Mouse (Mus musculus) embryonic facial prominence, embryonic 13.5 days (tissue): ENCODE measurements at regions not wholly inside any gene's neighbourhood (a gene's known extent, or its start where the extent isn't known, plus 50 kb on each side); places are given as distances from the start of the nearest gene placed in this dataset.

Experiments used
- ATAC-seq: fragments of 200-750 bp; cut with Nextera tagmentation; 2 replicates; pipeline ENCODE4 v1.8.0; 2017; ENCODE audit warnings: low read depth; ENCODE audit not compliant: insufficient number of reproducible peaks, insufficient read depth, low FRiP score, low TSS enrichment
- H3K27ac ChIP-seq: fragments of 300-500 bp; sonication (generic); 2 replicates; pipeline ENCODE4 v1.5.1; 2015; ENCODE audit warnings: moderate library complexity, mild to moderate bottlenecking, inconsistent platforms
- H3K27me3 ChIP-seq: fragments of 300-500 bp; sonication (generic); 2 replicates; pipeline ENCODE4 v1.6.1; 2015; ENCODE audit warnings: mild to moderate bottlenecking, inconsistent platforms
- H3K36me3 ChIP-seq: fragments of 300-500 bp; sonication (generic); 2 replicates; pipeline ENCODE4 v1.6.1; 2015; ENCODE audit warnings: mild to moderate bottlenecking, inconsistent platforms
- H3K4me1 ChIP-seq: fragments of 300-500 bp; sonication (generic); 2 replicates; pipeline ENCODE4 v1.6.1; 2015; ENCODE audit warnings: inconsistent platforms
- H3K4me2 ChIP-seq: fragments of 300-500 bp; sonication (generic); 2 replicates; pipeline ENCODE4 v1.6.1; 2015; ENCODE audit warnings: moderate library complexity, mild to moderate bottlenecking, inconsistent platforms
- H3K4me3 ChIP-seq: fragments of 300-500 bp; sonication (generic); 2 replicates; pipeline ENCODE4 v1.5.1; 2015; ENCODE audit warnings: mild to moderate bottlenecking, inconsistent platforms
- H3K9ac ChIP-seq: fragments of 300-500 bp; sonication (generic); 2 replicates; pipeline ENCODE4 v1.6.1; 2015; ENCODE audit warnings: mild to moderate bottlenecking, inconsistent platforms
- H3K9me3 ChIP-seq: fragments of 300-500 bp; sonication (generic); 2 replicates; pipeline ENCODE4 v1.6.1; 2016; ENCODE audit warnings: inconsistent platforms
- WGBS: fragments of 180-500 bp; shearing (Covaris S2); methylation state at CpG from one replicate; pipeline ENCODE4 v1.1.7; 2015; ENCODE audit warnings: mixed read lengths; 5-methylcytosine and 5-hydroxymethylcytosine counted together

GRCm38 (mm10) chr5:119361406-119362044 is 308.9 kb upstream of the Tbx3 start:
- no peak overlapping the region for H3K4me3 ChIP-seq
- H3K4me2 ChIP-seq = no peak overlapping the region
- 69% methylated on average over 6 of the region's 6 CpGs for WGBS
- no peaks in the 10 kb centered on the region for H3K27me3 ChIP-seq
- H3K4me1 ChIP-seq = peaks cover 6% of the 10 kb centered on the region; the same call in 1 of the 2 replicates
- no peaks in the 10 kb centered on the region; the same call in 1 of the 2 replicates for H3K9me3 ChIP-seq
- no peak overlapping the region for H3K27ac ChIP-seq
- H3K36me3 ChIP-seq = no peaks in the 10 kb centered on the region
- no peak for ATAC-seq
- no peak overlapping the region for H3K9ac ChIP-seq

DNA sequence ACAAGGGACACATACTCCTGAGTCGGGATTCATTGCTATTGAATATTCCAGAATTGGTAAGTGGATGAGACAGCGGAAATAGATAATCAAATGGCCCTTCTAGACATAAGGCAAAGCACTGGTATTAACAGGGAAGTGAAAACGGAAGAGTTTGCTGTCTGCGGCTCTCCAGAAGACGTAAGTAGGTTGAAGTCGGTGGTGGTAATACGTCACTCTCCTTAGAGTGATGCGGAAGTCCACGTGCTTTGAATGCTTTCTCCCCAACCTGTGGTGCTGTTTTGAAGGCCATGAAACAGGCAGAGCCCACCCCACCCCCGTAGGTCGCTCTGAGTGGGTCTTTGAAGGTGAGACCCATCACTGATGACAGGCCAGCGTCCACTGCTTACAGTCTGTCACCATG is 308.0 kb upstream of the Tbx3 start:
- ATAC-seq = no peak
- no peaks in the 10 kb centered on the region for H3K27me3 ChIP-seq
- no peak overlapping the region for H3K27ac ChIP-seq
- no peak overlapping the region for H3K4me3 ChIP-seq
- H3K9ac ChIP-seq = no peak overlapping the region
- H3K4me1 ChIP-seq = peaks cover 6% of the 10 kb centered on the region; the same call in 1 of the 2 replicates
- H3K9me3 ChIP-seq = no peaks in the 10 kb centered on the region; the same call in 1 of the 2 replicates
- 84% methylated on average over 12 of the region's 12 CpGs for WGBS
- no peak overlapping the region for H3K4me2 ChIP-seq
- H3K36me3 ChIP-seq = no peaks in the 10 kb centered on the region

GRCm38 (mm10) chr5:119364250-119364649 is 306.2 kb upstream of the Tbx3 start:
- ATAC-seq = no peak
- no peak overlapping the region for H3K4me2 ChIP-seq

GRCm38 (mm10) chr5:119365157-119365556 is 305.3 kb upstream of the Tbx3 start:
- no peaks in the 10 kb centered on the region for H3K27me3 ChIP-seq
- 83% methylated on average over 6 of the region's 6 CpGs for WGBS
- H3K4me1 ChIP-seq = no peaks in the 10 kb centered on the region

More at GRCm38 (mm10) chr5:119364250-119364649, 306.2 kb upstream of the Tbx3 start:
- WGBS = 59% methylated on average over 4 of the region's 4 CpGs
- H3K4me3 ChIP-seq = no peak overlapping the region
- no peak overlapping the region for H3K9ac ChIP-seq
- H3K36me3 ChIP-seq = no peaks in the 10 kb centered on the region
- no peaks in the 10 kb centered on the region; the same call in 1 of the 2 replicates for H3K9me3 ChIP-seq
- H3K4me1 ChIP-seq = peaks cover 6% of the 10 kb centered on the region; the same call in 1 of the 2 replicates
- no peaks in the 10 kb centered on the region for H3K27me3 ChIP-seq
- H3K27ac ChIP-seq = no peak overlapping the region

GRCm38 (mm10) chr5:119366296-119366695 is 304.2 kb upstream of the Tbx3 start:
- no peak overlapping the region for H3K4me3 ChIP-seq
- no peaks in the 10 kb centered on the region for H3K9me3 ChIP-seq
- WGBS = 30% methylated on average over 5 of the region's 5 CpGs
- no peak overlapping the region for H3K9ac ChIP-seq
- ATAC-seq = no peak
- H3K27me3 ChIP-seq = no peaks in the 10 kb centered on the region
- H3K36me3 ChIP-seq = no peaks in the 10 kb centered on the region
- no peak overlapping the region for H3K27ac ChIP-seq
- H3K4me1 ChIP-seq = peaks cover 8% of the 10 kb centered on the region; the same call in 1 of the 2 replicates
- H3K4me2 ChIP-seq = no peak overlapping the region

More at GRCm38 (mm10) chr5:119365157-119365556, 305.3 kb upstream of the Tbx3 start:
- Histone ChIP-seq H3K9ac (no peak overlapping the region), H3K36me3 (no peaks in the 10 kb centered on the region), H3K4me2 (no peak overlapping the region), H3K4me3 (no peak overlapping the region), H3K27ac (no peak overlapping the region), H3K9me3 (no peaks in the 10 kb centered on the region; the same call in 1 of the 2 replicates)
- ATAC-seq = no peak

DNA sequence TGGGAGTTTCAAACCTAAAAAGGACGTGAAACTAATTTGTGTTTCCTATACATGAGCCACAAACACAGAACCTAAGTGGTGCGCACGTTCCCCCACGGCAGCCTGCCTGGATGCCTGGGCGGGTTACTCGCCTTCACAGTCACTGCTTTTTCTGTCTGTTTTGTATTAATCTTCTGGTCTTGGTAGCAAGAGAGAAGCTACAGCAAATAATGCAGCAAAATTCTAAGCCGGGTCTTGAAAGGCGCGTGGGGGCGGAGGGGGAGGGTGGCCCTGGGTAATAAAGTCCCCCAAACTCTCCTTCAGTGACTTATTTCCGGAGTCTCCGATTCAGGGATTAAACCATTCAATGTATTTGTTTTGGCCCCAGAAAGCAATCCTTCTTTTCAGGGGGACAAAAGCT is 300.0 kb upstream of the Tbx3 start:
- no peaks in the 10 kb centered on the region for H3K36me3 ChIP-seq
- H3K4me1 ChIP-seq = peaks cover 8% of the 10 kb centered on the region; the same call in 1 of the 2 replicates
- H3K9me3 ChIP-seq = no peaks in the 10 kb centered on the region
- H3K4me3 ChIP-seq = no peak overlapping the region
- H3K4me2 ChIP-seq = peak overlapping the region; percentile 45
- H3K27me3 ChIP-seq = no peaks in the 10 kb centered on the region
- peak overlapping the region; percentile 22; the same call in 1 of the 2 replicates for H3K9ac ChIP-seq
- WGBS = 33% methylated on average over 12 of the region's 12 CpGs
- H3K27ac ChIP-seq = peak overlapping the region; percentile 22
- no peak for ATAC-seq

- Histone ChIP-seq H3K9ac (peak overlapping the region; percentile 22; the same call in 1 of the 2 replicates), H3K36me3 (no peaks in the 10 kb centered on the region), H3K4me2 (peak overlapping the region; percentile 45), H3K27ac (no peak overlapping the region), H3K4me1 (peaks cover 8% of the 10 kb centered on the region; the same call in 1 of the 2 replicates), H3K4me3 (no peak overlapping the region), H3K27me3 (no peaks in the 10 kb centered on the region), H3K9me3 (no peaks in the 10 kb centered on the region)
- 41% methylated on average over 16 of the region's 16 CpGs for WGBS
- ATAC-seq = no peak
Observed at GRCm38 (mm10) chr5:119370931-119371330, 299.5 kb upstream of the Tbx3 start.

DNA sequence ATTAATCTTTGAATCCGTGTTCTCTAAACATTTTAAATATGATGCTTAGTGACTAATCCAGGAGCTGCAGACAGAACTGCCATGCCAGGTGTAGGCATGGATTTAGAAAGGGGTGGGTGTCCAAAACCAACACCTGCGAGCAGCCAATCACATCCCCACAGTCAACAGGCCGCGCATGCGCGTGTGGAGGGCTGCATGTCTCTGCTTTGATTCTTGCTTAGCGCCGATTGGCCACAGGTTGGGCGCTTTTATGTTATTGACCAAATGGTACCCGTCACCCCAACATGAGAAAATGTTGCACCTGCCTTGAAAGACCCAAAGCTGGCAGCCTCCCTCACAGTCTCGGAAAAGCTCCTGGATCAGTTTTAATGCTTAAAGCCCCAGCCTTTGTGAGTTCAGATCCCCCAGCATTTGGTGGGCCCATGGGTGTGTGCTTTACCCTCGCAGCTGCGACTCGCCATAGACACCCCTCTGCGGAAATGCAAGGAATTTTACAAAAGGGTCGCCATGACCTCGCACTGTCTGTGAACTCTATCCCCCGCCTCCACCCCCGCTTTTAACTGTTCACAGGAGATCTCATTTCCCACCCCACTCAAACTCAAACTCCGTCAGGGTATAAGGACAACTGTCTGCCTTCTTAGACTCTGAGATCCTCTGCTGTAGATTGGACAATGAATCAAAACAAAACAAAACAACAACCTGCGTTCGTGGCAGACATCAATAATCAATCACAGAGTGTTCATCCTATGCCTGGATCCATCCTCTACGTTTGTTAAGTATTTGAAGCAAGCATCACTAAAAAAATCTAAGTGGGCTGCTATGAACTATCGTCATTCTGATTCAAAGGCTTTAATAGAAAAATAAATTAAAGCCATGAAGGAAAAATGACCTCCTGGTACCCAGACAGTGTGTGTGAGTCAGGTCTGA is 296.4 kb upstream of the Tbx3 start:
- Histone ChIP-seq H3K4me1 (peaks cover 8% of the 10 kb centered on the region; the same call in 1 of the 2 replicates), H3K4me3 (no peak overlapping the region), H3K9me3 (no peaks in the 10 kb centered on the region), H3K9ac (no peak overlapping the region), H3K27ac (no peak overlapping the region), H3K36me3 (no peaks in the 10 kb centered on the region), H3K27me3 (no peaks in the 10 kb centered on the region), H3K4me2 (no peak overlapping the region)
- 78% methylated on average over 24 of the region's 24 CpGs for WGBS
- ATAC-seq = no peak

DNA sequence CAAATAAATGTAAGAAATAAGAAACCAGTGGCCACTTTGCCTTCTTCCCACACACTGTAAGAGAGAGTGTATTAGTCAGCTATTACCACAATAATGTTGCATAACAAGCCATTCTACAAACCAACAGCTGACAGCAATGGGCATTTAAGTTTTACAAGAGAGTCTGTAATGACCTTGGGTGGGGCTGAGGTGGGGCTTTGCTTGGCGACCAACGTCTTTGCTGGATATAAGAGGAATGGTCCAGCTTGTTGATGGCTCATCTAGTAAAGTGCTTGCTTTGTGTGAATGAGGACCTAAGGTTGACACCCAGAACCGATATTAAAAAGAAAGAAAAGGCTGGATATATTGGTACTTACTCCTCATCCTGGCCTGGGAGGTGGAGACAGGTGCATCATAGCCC is 295.6 kb upstream of the Tbx3 start:
- H3K9me3 ChIP-seq = no peaks in the 10 kb centered on the region
- H3K4me1 ChIP-seq = peaks cover 8% of the 10 kb centered on the region; the same call in 1 of the 2 replicates
- no peak overlapping the region for H3K27ac ChIP-seq
- H3K4me3 ChIP-seq = no peak overlapping the region
- 92% methylated on average over 3 of the region's 3 CpGs for WGBS
- ATAC-seq = no peak
- H3K27me3 ChIP-seq = no peaks in the 10 kb centered on the region
- H3K4me2 ChIP-seq = no peak overlapping the region
- H3K9ac ChIP-seq = no peak overlapping the region
- H3K36me3 ChIP-seq = no peaks in the 10 kb centered on the region

GRCm38 (mm10) chr5:119378261-119378660 is 292.2 kb upstream of the Tbx3 start:
- no peak for ATAC-seq
- 30% methylated on average over 8 of the region's 8 CpGs for WGBS
- Histone ChIP-seq H3K4me3 (no peak overlapping the region), H3K9ac (no peak overlapping the region), H3K4me2 (no peak overlapping the region), H3K27ac (no peak overlapping the region), H3K9me3 (no peaks in the 10 kb centered on the region), H3K27me3 (no peaks in the 10 kb centered on the region), H3K36me3 (no peaks in the 10 kb centered on the region), H3K4me1 (0 out of 2 replicates have a peak, but pooled peaks cover 4% of the 10 kb centered on the region)

GRCm38 (mm10) chr5:119379915-119380432 is 290.5 kb upstream of the Tbx3 start:
- H3K4me1 ChIP-seq = 0 out of 2 replicates have a peak, but pooled peaks cover 4% of the 10 kb centered on the region
- no peak overlapping the region for H3K9ac ChIP-seq
- no peaks in the 10 kb centered on the region for H3K27me3 ChIP-seq
- no peak overlapping the region for H3K27ac ChIP-seq
- no peak overlapping the region for H3K4me2 ChIP-seq
- WGBS = 63% methylated on average over 6 of the region's 6 CpGs
- H3K9me3 ChIP-seq = no peaks in the 10 kb centered on the region
- ATAC-seq = no peak
- H3K4me3 ChIP-seq = no peak overlapping the region
- H3K36me3 ChIP-seq = no peaks in the 10 kb centered on the region
